Mouse (Mus musculus) kidney, postnatal 0 days (tissue): ENCODE measurements at regions not wholly inside any gene's neighbourhood (a gene's known extent, or its start where the extent isn't known, plus 50 kb on each side); places are given as distances from the start of the nearest gene placed in this dataset.

Experiments used
- ATAC-seq: fragments of 200-750 bp; cut with Nextera tagmentation; replicated peaks from 2 replicates; pipeline ENCODE4 v1.8.0; 2017; ENCODE audit warnings: low read depth, moderate number of reproducible peaks, moderate TSS enrichment, moderate library complexity; ENCODE audit not compliant: low FRiP score
- DNase-seq: peaks from one replicate; pipeline ENCODE4 v3.0.0-alpha.2; 2016; ENCODE audit warnings: low spot score
- H3K27ac ChIP-seq: fragments of 300-500 bp; sonication (generic); 2 replicates; pipeline ENCODE4 v1.5.1; 2014; ENCODE audit warnings: mild to moderate bottlenecking
- H3K27me3 ChIP-seq: fragments of 300-500 bp; sonication (generic); 2 replicates; pipeline ENCODE4 v1.6.1; 2014; ENCODE audit warnings: low read length, mixed read lengths; ENCODE audit not compliant: insufficient read depth
- H3K36me3 ChIP-seq: fragments of 300-500 bp; sonication (generic); 2 replicates; pipeline ENCODE4 v1.6.1; 2014; ENCODE audit warnings: low read length, mixed read lengths; ENCODE audit not compliant: insufficient read depth
- H3K4me1 ChIP-seq: fragments of 300-500 bp; sonication (generic); replicated peaks from 2 replicates; pipeline ENCODE4 v1.6.1; 2014; ENCODE audit warnings: antibody characterized with exemption, low read length, mixed read lengths; ENCODE audit not compliant: insufficient read depth
- H3K4me2 ChIP-seq: fragments of 300-500 bp; sonication (generic); 2 replicates; pipeline ENCODE4 v1.6.1; 2014; ENCODE audit warnings: mild to moderate bottlenecking, low read length, moderate library complexity, mixed read lengths
- H3K4me3 ChIP-seq: fragments of 300-500 bp; sonication (generic); replicated peaks from 2 replicates; pipeline ENCODE4 v1.5.1; 2014; ENCODE audit warnings: low read depth, low read length
- H3K9ac ChIP-seq: fragments of 300-500 bp; sonication (generic); 2 replicates; pipeline ENCODE4 v1.6.1; 2014; ENCODE audit warnings: low read depth, low read length
- H3K9me3 ChIP-seq: fragments of 300-500 bp; sonication (generic); replicated peaks from 2 replicates; pipeline ENCODE4 v1.6.1; 2016; ENCODE audit warnings: low read length, inconsistent platforms, mixed read lengths
- CTCF ChIP-seq: IDR thresholded peaks from 2 replicates; pipeline ENCODE4 v1.5.1; 2016; ENCODE audit warnings: antibody characterized with exemption, low read depth, mild to moderate bottlenecking, moderate library complexity
- WGBS: fragments of 180-500 bp; shearing (Covaris S2); extraction: QIAGEN DNeasy Blood & Tissue Kit; methylation state at CpG from one replicate; pipeline ENCODE4 v1.1.7; 2014; 5-methylcytosine and 5-hydroxymethylcytosine counted together

DNA sequence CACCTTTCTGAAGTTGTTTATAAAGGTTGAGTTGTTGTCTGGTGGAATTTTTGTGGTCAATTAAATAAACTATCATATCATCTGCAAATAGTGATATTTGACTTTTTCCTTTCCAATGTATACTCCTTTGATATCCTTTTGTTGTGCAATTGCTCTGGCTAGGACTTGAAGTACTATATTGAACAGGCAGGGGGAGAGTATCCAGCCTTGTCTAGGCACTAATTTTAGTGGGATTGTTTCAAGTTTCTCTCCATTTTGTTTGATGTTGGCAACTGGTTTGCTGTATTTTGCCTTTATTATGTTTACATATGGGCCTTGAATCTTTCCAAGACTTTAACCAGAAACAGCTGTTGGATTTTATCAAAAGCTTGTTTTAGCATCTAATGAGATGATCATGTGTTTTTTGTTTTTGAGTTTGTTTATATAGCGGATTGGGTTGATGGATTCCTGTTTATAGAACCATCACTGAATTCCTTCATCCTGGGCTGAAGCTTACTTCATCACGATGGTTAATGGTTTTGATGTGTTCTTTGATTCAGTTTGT lies 383.3 kb downstream of the Amd2 start:
- Histone ChIP-seq H3K4me1 (no peaks in the 10 kb centered on the region), H3K36me3 (no peaks in the 10 kb centered on the region), H3K27me3 (no peaks in the 10 kb centered on the region), H3K9me3 (no peaks in the 10 kb centered on the region), H3K4me2 (no peak overlapping the region), H3K4me3 (no peak overlapping the region), H3K27ac (no peak overlapping the region), H3K9ac (no peak overlapping the region)
- DNase-seq (peak; percentile 10), ATAC-seq (no peak)
- WGBS = 77% methylated on average over 2 of the region's 2 CpGs
- no peak for TF ChIP-seq CTCF

- Histone ChIP-seq H3K36me3 (no peaks in the 10 kb centered on the region), H3K4me2 (no peak overlapping the region), H3K4me1 (no peaks in the 10 kb centered on the region), H3K4me3 (no peak overlapping the region), H3K9me3 (no peaks in the 10 kb centered on the region), H3K27ac (no peak overlapping the region), H3K27me3 (no peaks in the 10 kb centered on the region), H3K9ac (no peak overlapping the region)
- no peak for ATAC-seq
- TF ChIP-seq CTCF = no peak
- DNase-seq = no peak
Measured at GRCm38 (mm10) chr10:35298775-35299174, 412.9 kb downstream of the Amd2 start.

DNA sequence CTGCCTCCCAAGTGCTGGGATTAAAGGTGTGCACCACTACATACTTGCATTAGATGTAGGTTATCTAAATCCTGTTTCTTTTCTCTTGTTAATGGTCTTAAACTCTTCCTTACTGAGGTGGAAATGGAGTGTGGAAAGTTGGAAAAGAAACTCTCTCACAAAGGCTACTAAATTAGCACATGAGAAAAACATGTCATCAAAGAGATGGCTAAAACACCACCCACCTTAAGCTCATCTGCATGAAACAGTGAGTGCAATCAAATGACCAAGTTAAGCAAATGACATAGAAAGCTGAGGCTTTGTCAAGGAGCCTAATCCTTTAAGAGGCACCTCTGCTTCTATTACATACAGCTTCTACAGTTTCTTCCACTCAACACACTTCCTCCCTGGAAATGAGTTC lies 446.6 kb downstream of the Amd2 start:
- Histone ChIP-seq H3K9me3 (no peaks in the 10 kb centered on the region), H3K4me1 (no peaks in the 10 kb centered on the region), H3K4me2 (no peak overlapping the region), H3K27me3 (no peaks in the 10 kb centered on the region), H3K4me3 (no peak overlapping the region), H3K36me3 (no peaks in the 10 kb centered on the region), H3K27ac (no peak overlapping the region), H3K9ac (no peak overlapping the region)
- ATAC-seq (no peak), DNase-seq (no peak)
- no peak for TF ChIP-seq CTCF

DNA sequence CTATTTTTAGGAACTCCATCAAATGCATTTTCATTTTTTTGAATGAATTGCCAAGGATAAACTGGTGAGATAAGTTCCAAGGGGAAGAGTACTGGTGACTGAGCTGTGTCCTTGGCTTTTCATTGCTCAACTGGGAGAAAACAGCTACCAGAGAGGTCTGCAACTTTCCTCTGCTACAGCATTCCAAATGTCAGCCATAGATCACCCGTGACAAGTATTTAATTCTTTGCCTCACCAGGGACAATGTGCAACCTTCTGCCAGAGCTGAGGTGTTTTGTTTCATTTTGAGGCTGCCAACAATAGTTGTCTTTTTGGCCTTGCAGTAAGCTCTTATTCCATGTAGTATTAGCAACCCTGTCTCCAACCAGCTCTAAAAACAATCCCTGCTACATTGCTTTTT lies 475.3 kb downstream of the Amd2 start:
- 25% methylated on average over 1 of the region's 1 CpGs for WGBS
- H3K27ac ChIP-seq = no peak overlapping the region
- no peak overlapping the region for H3K4me3 ChIP-seq
- no peaks in the 10 kb centered on the region for H3K4me1 ChIP-seq
- H3K4me2 ChIP-seq = no peak overlapping the region
- no peaks in the 10 kb centered on the region for H3K9me3 ChIP-seq
- DNase-seq (peak; percentile 40), ATAC-seq (no peak)
- no peak overlapping the region for H3K9ac ChIP-seq
- H3K27me3 ChIP-seq = no peaks in the 10 kb centered on the region
- no peaks in the 10 kb centered on the region for H3K36me3 ChIP-seq
- TF ChIP-seq CTCF = no peak

- Histone ChIP-seq H3K36me3 (no peaks in the 10 kb centered on the region), H3K27me3 (no peaks in the 10 kb centered on the region), H3K27ac (no peak overlapping the region), H3K4me1 (no peaks in the 10 kb centered on the region), H3K9ac (no peak overlapping the region), H3K4me2 (no peak overlapping the region), H3K9me3 (no peaks in the 10 kb centered on the region), H3K4me3 (no peak overlapping the region)
- 70% methylated on average over 2 of the region's 2 CpGs for WGBS
- no peak for TF ChIP-seq CTCF
- DNase-seq (no peak), ATAC-seq (no peak)
Measured at GRCm38 (mm10) chr10:35235260-35235659, 476.4 kb downstream of the Amd2 start.

GRCm38 (mm10) chr10:35229540-35229939 lies 482.2 kb downstream of the Amd2 start:
- Histone ChIP-seq H3K9ac (no peak overlapping the region), H3K27ac (no peak overlapping the region), H3K4me3 (no peak overlapping the region), H3K27me3 (no peaks in the 10 kb centered on the region), H3K9me3 (no peaks in the 10 kb centered on the region), H3K4me1 (no peaks in the 10 kb centered on the region), H3K4me2 (no peak overlapping the region), H3K36me3 (no peaks in the 10 kb centered on the region)
- DNase-seq (no peak), ATAC-seq (no peak)
- no peak for TF ChIP-seq CTCF
